Mouse (Mus musculus) megakaryocyte, adult 5-6 weeks (primary cell): Measurements from ENCODE around the gene Wdr89. TPM values are rescaled to one million over a fixed set of nuclear protein-coding genes. Genes with fewer than 3 reads are reported as not detected.

Experiments used
- ATAC-seq: 2 replicates; pipeline ENCODE4 v1.8.0; 2016; ENCODE audit warnings: mild to moderate bottlenecking, inconsistent platforms; ENCODE audit not compliant: poor library complexity, severe bottlenecking
- total RNA-seq, 2 experiments: library from RNA; stranded (forward) in 1 of 2; stranded (reverse) in 1 of 2; fragments of 153-499, 151-499 nt in 1 of 2; fragments of 221-1000, 200-1000 nt in 1 of 2; gene quantifications; 2 replicates each; pipeline versions ENCODE4 v1.2.3 to v1.2.4; 2015 to 2017

Gene Wdr89
- total RNA-seq, 2 experiments from 2014 or later: 7.5 to 9.7 TPM

GRCm38 (mm10) chr12:75670611-75671010, 1.3 kb upstream of the Wdr89 start:
- no peak for ATAC-seq

GRCm38 (mm10) chr12:75668916-75669257, 450 bp downstream of the Wdr89 start:
- no peak for ATAC-seq

- ATAC-seq: no peak
These were observed 1.1 kb downstream of the Wdr89 start for GRCm38 (mm10) chr12:75668221-75668620.

GRCm38 (mm10) chr12:75666939-75667338, 2.4 kb downstream of the Wdr89 start:
- ATAC-seq: no peak

DNA sequence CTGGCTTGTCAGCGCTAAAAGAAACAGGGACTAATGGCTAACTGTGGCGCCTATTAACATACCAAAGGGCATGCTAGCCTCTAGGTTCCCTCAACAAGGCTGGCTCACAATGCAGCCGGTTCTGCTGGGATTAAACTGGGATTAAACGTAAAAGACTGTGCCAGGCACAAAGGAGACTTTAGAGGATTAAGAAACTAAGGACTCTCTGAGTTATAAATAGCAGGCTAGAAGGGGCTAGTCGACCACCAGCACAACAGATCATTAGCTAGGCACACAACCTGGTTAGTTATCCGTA, 4.9 kb downstream of the Wdr89 start:
- no peak for ATAC-seq

- no peak for ATAC-seq
These were observed 5.5 kb downstream of the Wdr89 start for GRCm38 (mm10) chr12:75663646-75664515.

- ATAC-seq: no peak
These were observed 7.0 kb downstream of the Wdr89 start for GRCm38 (mm10) chr12:75662376-75662775.

- peak; percentile 76 for ATAC-seq
These were observed 10.9 kb downstream of the Wdr89 start for GRCm38 (mm10) chr12:75658403-75658802.

DNA sequence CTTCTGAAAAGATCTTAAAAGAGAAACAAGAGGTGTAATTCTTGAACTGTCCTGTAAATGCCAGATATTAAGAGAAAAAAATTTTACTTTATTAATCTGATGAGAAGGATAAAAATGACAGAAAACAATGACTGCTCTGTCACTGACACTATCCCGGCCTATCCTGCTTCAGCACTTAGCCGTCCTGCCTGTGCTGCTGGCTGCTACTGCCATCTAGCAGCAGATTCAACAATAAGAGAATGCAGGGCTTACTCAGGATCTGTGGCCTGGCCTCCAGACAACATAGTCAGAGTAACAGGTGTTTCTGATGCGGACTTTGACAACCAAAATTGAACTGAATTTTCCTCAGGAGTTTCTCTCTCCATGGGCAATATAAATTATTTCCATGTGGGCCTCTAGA, 12.8 kb downstream of the Wdr89 start:
- ATAC-seq: no peak

- ATAC-seq: no peak
These were observed 15.0 kb downstream of the Wdr89 start for GRCm38 (mm10) chr12:75654247-75654801.

DNA sequence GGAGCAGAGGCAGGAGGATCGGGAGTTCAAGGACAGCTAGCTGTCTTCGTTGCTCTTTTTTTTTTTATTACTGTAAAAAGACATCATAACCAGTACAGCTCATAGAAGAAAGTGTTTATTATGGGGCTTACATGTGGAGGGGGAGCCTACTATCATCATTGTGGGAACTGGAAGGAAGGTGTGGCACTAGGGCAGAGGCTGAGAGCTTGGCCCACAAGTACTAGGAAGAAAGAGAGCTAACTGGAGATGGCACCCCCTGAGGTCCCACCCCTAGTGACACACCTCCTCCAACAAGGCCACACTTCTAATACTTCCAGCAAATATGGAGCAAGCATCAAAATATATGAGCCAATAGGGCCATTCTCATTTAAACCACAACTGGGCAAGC, 19.6 kb downstream of the Wdr89 start:
- no peak for ATAC-seq

- no peak for ATAC-seq
These were observed 20.2 kb downstream of the Wdr89 start for GRCm38 (mm10) chr12:75649058-75649705.

GRCm38 (mm10) chr12:75648281-75648680, 21.1 kb downstream of the Wdr89 start:
- no peak for ATAC-seq

DNA sequence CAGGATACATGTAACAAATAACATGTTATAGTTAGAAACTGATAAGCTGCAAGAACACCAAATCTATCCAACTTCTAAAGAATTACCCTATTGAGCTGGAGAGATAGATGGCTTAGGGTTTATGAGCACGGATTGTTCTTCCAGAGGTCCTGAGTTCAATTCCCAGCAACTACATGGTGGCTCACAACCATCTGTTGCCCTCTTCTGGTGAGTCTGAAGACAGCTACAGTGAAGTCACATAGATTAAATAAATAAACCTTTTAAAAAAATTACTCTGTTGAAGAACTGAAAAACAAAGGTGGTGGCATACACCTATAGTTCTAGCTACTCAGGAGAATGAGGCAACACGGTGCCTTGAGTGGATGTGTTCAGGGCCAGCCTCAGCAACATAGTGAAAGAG, 21.7 kb downstream of the Wdr89 start:
- ATAC-seq: no peak

DNA sequence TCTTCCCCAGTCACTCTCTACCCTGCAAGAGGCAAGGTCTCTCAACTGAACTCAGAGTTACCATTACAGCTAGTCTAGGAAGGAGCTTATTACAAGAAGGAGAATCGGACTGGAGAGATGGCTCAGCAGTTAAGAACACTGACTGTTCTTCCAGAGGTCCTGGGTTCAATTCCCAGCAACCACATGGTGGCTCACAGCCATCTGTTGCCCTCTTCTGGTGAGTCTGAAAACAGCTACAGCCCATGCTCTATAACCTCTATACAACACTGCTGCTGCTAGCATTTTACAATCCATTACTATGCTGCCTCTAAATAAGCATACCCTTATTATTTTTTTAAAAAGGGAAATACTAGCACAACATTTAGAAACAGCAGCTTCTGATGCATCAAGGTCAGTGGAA, 23.6 kb downstream of the Wdr89 start:
- no peak for ATAC-seq

DNA sequence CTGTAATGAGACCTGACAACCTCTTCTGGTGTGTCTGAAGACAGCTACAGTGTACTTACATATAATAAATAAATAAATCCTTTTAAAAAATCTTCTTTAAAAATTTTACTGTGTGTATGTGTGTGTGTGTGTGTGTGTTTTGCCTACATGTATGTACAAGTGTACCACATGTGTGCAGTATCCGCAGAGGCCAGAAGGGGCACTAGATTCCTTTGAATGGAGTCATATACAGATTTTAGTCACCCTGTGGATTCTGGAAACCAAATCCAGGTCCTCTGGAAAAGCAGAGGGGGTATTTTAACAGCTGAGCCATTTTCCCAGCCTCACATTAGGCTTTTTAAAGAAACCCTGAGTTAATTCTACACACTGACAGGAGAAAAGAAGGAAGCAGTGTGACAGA, 27.6 kb downstream of the Wdr89 start:
- ATAC-seq: no peak

DNA sequence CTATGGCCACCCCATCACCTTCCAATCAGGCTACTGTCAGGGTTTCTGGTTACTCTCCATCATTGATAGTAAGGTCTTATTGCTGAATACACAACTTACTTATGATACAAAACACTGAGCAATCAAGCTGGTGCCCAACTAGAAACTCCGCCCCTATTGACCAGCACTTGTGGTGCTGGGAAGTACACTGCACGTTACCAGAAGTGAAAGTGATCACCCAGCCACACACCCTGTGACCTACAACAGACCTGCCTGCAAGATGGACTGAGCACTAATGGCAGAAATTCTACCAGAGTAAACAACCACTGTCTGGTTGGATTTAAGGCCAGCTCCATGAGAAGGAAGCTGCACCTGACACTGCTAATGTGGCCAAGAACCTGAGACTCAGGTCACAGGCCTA, 31.0 kb downstream of the Wdr89 start:
- ATAC-seq: peak; percentile 78

GRCm38 (mm10) chr12:75637103-75637502, 32.2 kb downstream of the Wdr89 start:
- peak; percentile 36 for ATAC-seq

DNA sequence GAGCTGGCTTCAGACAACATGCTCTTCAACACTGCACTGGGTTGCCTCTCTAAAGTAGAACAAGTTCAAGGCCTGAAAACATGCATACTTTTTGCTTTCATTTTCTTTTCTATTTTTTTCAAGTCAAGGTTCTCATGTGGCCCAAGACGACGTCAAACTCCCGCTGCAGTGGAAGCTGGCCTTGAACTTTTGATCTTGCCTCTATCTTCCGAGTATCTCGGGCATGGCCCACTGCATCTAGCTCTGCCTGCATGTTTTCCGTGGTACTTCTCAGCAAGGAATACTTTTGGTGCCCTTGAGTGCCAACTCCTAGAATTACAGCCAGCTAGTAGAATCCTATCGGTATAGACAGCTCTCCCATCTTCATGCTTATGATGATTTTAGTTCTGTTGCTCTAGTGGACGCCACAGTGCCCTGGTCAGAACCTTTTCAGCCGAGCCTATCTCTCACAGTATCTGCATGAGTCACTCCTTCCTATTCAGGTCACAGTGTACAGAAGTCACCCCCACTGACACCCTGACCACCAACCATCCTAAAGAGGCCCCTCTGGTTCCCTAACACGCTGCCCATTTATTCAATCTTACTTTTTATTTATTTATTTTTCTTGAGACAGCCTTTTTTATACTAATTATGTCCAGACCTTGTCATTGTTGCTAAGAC, 33.4 kb downstream of the Wdr89 start:
- ATAC-seq: peak; percentile 16; the same call in 1 of the 2 replicates

GRCm38 (mm10) chr12:75629618-75630017, 39.7 kb downstream of the Wdr89 start:
- no peak for ATAC-seq

- ATAC-seq: no peak
These were observed 46.0 kb downstream of the Wdr89 start for GRCm38 (mm10) chr12:75623292-75623691.

DNA sequence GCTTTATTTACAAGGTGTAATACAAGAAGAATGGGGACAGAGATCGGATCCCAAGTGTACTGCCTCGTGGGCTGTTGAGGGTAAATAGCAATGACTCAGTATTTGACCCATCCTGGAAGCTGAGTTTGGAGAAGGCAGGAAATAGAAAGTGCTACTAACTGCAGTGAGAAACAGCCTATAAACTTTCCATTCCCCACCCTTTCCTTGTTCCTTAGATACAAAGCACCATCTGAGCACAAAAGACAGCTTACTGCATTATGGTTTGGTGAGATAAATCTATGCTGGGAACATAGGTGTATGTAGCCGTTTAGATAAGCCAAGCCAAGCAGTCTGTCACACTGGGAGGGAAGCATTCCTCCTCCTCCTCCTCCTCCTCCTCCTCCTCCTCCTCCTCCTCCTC, 46.5 kb downstream of the Wdr89 start:
- no peak for ATAC-seq
